Mouse (Mus musculus): Measurements from ENCODE around the gene Gh. TPM values are rescaled to one million over a fixed set of nuclear protein-coding genes. Genes with fewer than 3 reads are reported as not detected.

Gh gene
- polyA plus RNA-seq, 1 experiment from 2014 or later = not detected

- in situ Hi-C loops (cut with MboI; ENCODE audit: low pct_unique_long_range_greater_than_20kb) = loop anchor here (5.0 kb wide), 2 partner anchors 47 to 63 kb away; no protein-coding TSS in a partner anchor
- TF ChIP-seq CTCF (IDR thresholded peaks at IDR 0.05) = no peak
- POLR2A ChIA-PET = no interaction called here
- no peaks in the 10 kb centered on the region for H3K27me3 ChIP-seq
- no peak for DNase-seq (ENCODE audit: low read depth, low spot score)
- CTCF ChIA-PET = interaction anchor here (1.2 to 1.4 kb wide), 3 partner anchors 11 to 38 kb away, joined by 3 to 6 read pairs (median 4); no protein-coding TSS in a partner anchor
- no peak for ATAC-seq
Measured at GRCm38 (mm10) chr11:106329128-106329527, 27.5 kb upstream of the Gh start.

- in situ Hi-C loops (cut with MboI; ENCODE audit: low pct_unique_long_range_greater_than_20kb) = loop anchor here (5.0 kb wide), 2 partner anchors 46 to 64 kb away; no protein-coding TSS in a partner anchor
- TF ChIP-seq CTCF (IDR thresholded peaks at IDR 0.05) = no peak
- ChIA-PET POLR2A (no interaction called here), CTCF (interaction anchor here (1.3 kb wide), 1 partner anchor 25 kb away, joined by 6 read pairs; no protein-coding TSS in a partner anchor)
- ATAC-seq (no peak), DNase-seq (ENCODE audit: low read depth, low spot score) (no peak)
- no peaks in the 10 kb centered on the region for H3K27me3 ChIP-seq
Measured at GRCm38 (mm10) chr11:106328521-106328920, 26.9 kb upstream of the Gh start.

DNA sequence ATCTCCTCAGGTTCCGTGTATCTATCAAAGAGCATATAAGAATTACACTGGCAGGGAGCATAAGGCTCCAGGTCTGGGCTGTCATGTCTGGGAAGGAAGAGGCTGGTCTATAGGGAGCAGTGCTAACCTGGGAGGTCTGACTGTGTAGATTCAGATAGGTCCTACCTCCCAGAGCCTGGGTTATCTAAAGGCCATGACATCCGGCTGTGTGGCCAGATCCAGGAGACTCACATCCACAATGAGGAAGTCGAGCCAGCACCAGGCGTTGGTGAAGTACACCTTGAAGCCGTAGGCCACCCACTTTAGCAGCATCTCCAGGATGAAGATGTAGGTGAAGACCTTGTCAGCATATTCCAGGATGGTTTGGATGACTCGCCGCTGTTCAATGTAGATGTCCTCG is 24.8 kb upstream of the Gh start:
- TF ChIP-seq CTCF (IDR thresholded peaks at IDR 0.05) = no peak
- CTCF ChIA-PET = no interaction called here
- ATAC-seq (no peak), DNase-seq (ENCODE audit: low read depth, low spot score) (no peak)
- POLR2A ChIA-PET = interaction anchor here (0.5 kb wide), 1 partner anchor 202 kb away, joined by 5 read pairs; no protein-coding TSS in a partner anchor
- H3K27me3 ChIP-seq = no peaks in the 10 kb centered on the region
- in situ Hi-C loops (cut with MboI; ENCODE audit: low pct_unique_long_range_greater_than_20kb) = loop anchor here (5.0 kb wide), 2 partner anchors 44 to 66 kb away; no protein-coding TSS in a partner anchor

DNA sequence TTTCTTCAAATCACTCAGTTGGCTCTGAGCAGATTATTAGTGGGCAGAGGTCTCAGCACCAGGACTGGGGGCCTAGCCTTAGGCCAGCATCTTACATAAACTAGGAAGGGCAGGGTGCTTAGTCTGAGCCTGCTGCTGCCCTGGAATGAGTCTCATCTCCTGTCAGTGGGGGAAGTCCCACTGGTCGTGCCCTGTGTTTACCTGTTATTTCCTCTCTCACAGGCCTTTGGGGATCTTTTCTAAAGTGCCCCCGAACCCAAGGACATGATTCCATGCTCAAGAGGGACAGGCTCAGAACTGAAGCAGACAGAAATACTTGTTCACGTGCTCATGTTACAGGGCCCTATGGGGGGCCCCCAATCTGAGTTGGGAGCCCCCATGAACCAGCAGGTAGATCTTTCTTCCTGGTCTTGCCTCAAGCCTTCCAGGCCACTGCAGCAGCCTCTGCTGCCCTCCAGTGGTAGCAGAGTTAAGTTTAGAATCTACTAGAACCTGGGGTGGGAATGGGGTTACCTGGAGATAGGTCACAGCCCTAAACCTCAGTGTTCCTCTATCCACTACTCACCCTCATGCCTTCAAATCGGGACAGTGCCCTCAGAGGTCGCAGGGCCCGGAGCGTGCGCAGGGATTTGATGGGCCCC is 24.0 kb upstream of the Gh start:
- in situ Hi-C loops (cut with MboI; ENCODE audit: low pct_unique_long_range_greater_than_20kb) = loop anchor here (5.0 kb wide), 2 partner anchors 43 to 67 kb away; no protein-coding TSS in a partner anchor
- TF ChIP-seq CTCF (IDR thresholded peaks at IDR 0.05) = no peak
- ATAC-seq (peak; percentile 51), DNase-seq (ENCODE audit: low read depth, low spot score) (peak; percentile 25)
- ChIA-PET CTCF (interaction anchor here (1.0 to 2.1 kb wide), 5 partner anchors 18 to 69 kb away, joined by 3 to 10 read pairs (median 3); partner anchors contain the start of genes Psmc5 and Tcam1), POLR2A (interaction anchor here (1.1 kb wide), 1 partner anchor 23 kb away, joined by 3 read pairs; no protein-coding TSS in a partner anchor)
- no peaks in the 10 kb centered on the region for H3K27me3 ChIP-seq

DNA sequence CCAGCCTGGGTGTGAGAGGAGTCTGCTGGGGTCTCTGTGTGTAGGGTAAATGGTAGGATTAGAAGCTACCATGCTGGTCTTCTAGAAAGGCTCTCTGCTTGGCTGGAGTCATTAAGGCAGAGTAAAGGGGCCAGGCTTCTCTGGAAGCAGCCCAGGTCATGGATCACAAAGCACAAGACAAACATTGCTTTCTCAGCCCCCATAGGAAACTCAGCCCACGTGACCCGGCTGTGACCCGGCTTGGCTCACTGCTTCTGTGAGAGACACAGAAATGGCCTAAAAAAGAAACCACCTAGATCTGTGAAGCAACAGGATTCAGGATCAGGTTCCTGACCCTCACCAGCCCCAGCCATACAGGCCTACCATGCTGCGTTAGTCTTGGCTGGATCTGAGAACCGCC is 23.2 kb upstream of the Gh start:
- in situ Hi-C loops (cut with MboI; ENCODE audit: low pct_unique_long_range_greater_than_20kb) = loop anchor here (5.0 kb wide), 2 partner anchors 43 to 67 kb away; no protein-coding TSS in a partner anchor
- DNase-seq (ENCODE audit: low read depth, low spot score) (peak; percentile 50), ATAC-seq (no peak)
- H3K27me3 ChIP-seq = no peaks in the 10 kb centered on the region
- CTCF ChIA-PET = interaction anchor here (1.0 to 2.1 kb wide), 5 partner anchors 11 to 68 kb away, joined by 3 to 10 read pairs (median 4); partner anchors contain the start of genes Cd79b, Psmc5 and Tcam1
- TF ChIP-seq CTCF (IDR thresholded peaks at IDR 0.05) = no peak
- POLR2A ChIA-PET = interaction anchor here (1.1 kb wide), 1 partner anchor 22 kb away, joined by 3 read pairs; no protein-coding TSS in a partner anchor

- no peak for ATAC-seq
- in situ Hi-C loops (cut with MboI; ENCODE audit: low pct_unique_long_range_greater_than_20kb) = no loop called here
- POLR2A ChIA-PET = no interaction called here
- CTCF ChIA-PET = interaction anchor here (1.1 to 1.3 kb wide), 2 partner anchors 11 to 16 kb away, joined by 3 read pairs; no protein-coding TSS in a partner anchor
- no peaks in the 10 kb centered on the region for H3K27me3 ChIP-seq
- DNase-seq (ENCODE audit: low read depth, low spot score) = no peak
- TF ChIP-seq CTCF (IDR thresholded peaks at IDR 0.05) = no peak
Measured at GRCm38 (mm10) chr11:106318406-106319366, 17.0 kb upstream of the Gh start.

DNA sequence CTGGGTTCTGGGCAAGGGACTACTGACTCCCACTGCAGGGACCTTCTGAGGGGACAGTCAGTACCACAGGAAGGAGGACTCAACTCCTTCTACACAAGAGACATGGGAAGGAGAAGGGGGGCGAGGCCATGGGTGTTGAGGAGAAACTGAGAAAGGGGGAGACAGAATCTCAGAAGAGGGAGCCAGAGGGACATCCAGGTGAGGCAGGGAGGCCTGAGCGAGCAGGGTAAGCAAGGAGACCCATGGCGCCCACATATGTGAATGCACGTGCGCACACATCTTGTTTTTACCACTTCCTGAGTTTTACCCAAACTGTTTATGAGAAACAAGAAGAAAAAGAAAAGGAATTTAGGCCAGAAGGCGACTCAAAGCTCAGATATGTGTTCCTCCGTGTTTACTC is 16.1 kb upstream of the Gh start:
- no peaks in the 10 kb centered on the region for H3K27me3 ChIP-seq
- no peak for TF ChIP-seq CTCF (IDR thresholded peaks at IDR 0.05)
- DNase-seq (ENCODE audit: low read depth, low spot score) (no peak), ATAC-seq (no peak)
- POLR2A ChIA-PET = no interaction called here
- in situ Hi-C loops (cut with MboI; ENCODE audit: low pct_unique_long_range_greater_than_20kb) = no loop called here
- CTCF ChIA-PET = interaction anchor here (1.1 kb wide), 1 partner anchor 12 kb away, joined by 3 read pairs; no protein-coding TSS in a partner anchor

- H3K27me3 ChIP-seq = no peaks in the 10 kb centered on the region
- no peak for ATAC-seq
- no peak for DNase-seq (ENCODE audit: low read depth, low spot score)
- POLR2A ChIA-PET = interaction anchor here (0.7 kb wide), 1 partner anchor 365 kb away, joined by 4 read pairs; no protein-coding TSS in a partner anchor
- in situ Hi-C loops (cut with MboI; ENCODE audit: low pct_unique_long_range_greater_than_20kb) = no loop called here
- TF ChIP-seq CTCF (IDR thresholded peaks at IDR 0.05) = no peak
- CTCF ChIA-PET = interaction anchor here (1.5 kb wide), 1 partner anchor 13 kb away, joined by 5 read pairs; no protein-coding TSS in a partner anchor
Measured at GRCm38 (mm10) chr11:106316416-106316815, 14.8 kb upstream of the Gh start.

DNA sequence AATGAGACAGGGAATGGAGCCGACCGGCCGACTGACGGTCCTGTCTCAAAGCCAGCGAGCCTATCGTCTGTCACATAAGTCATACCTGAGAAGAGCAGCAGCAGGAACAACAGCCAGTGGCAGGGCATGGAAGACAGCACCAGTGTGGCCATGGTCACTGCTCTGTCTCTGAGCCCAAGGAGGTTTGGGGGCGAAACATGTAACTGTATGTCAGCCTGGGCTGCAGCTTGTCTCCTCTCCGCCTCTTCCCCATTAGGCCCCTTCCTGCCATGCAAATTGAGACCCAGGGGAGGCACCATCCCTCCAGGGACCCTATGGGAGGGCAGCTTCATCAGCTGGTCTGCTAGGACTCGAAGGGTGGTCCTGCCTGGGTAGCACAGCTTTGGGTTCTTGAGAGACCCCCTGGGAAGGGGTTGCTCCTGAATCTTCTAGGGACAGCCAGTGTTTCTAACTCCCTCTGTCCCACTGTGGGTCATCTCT is 12.7 kb upstream of the Gh start, which contains the start of gene Cd79b:
Cd79b (minus strand) TSS at position 430 of the 480 bp plus-strand sequence.
- in situ Hi-C loops (cut with MboI; ENCODE audit: low pct_unique_long_range_greater_than_20kb) = no loop called here
- DNase-seq (ENCODE audit: low read depth, low spot score) (no peak), ATAC-seq (no peak)
- POLR2A ChIA-PET = no interaction called here
- CTCF ChIA-PET = interaction anchor here (0.9 to 1.3 kb wide), 3 partner anchors 10 to 52 kb away, joined by 3 to 4 read pairs (median 3); no protein-coding TSS in a partner anchor
- no peak for TF ChIP-seq CTCF (IDR thresholded peaks at IDR 0.05)
- H3K27me3 ChIP-seq = no peaks in the 10 kb centered on the region

- ATAC-seq (no peak), DNase-seq (ENCODE audit: low read depth, low spot score) (no peak)
- H3K27me3 ChIP-seq = no peaks in the 10 kb centered on the region
- ChIA-PET POLR2A (no interaction called here), CTCF (interaction anchor here (0.9 to 1.9 kb wide), 4 partner anchors 11 to 53 kb away, joined by 3 to 7 read pairs (median 4); no protein-coding TSS in a partner anchor)
- no peak for TF ChIP-seq CTCF (IDR thresholded peaks at IDR 0.05)
- in situ Hi-C loops (cut with MboI; ENCODE audit: low pct_unique_long_range_greater_than_20kb) = no loop called here
Measured at GRCm38 (mm10) chr11:106313533-106313932, 11.9 kb upstream of the Gh start.

Data from Patski (cell line).